Mouse (Mus musculus) right cerebral cortex, adult 2 months (tissue): ENCODE results near the gene Dnmt1.

Source experiments
- DNase-seq, 2 experiments: peaks; one replicate each; pipeline ENCODE4 v3.0.0; 2021 to 2022; ENCODE audit warnings: low spot score in 2 of 2

Dnmt1 gene

DNA sequence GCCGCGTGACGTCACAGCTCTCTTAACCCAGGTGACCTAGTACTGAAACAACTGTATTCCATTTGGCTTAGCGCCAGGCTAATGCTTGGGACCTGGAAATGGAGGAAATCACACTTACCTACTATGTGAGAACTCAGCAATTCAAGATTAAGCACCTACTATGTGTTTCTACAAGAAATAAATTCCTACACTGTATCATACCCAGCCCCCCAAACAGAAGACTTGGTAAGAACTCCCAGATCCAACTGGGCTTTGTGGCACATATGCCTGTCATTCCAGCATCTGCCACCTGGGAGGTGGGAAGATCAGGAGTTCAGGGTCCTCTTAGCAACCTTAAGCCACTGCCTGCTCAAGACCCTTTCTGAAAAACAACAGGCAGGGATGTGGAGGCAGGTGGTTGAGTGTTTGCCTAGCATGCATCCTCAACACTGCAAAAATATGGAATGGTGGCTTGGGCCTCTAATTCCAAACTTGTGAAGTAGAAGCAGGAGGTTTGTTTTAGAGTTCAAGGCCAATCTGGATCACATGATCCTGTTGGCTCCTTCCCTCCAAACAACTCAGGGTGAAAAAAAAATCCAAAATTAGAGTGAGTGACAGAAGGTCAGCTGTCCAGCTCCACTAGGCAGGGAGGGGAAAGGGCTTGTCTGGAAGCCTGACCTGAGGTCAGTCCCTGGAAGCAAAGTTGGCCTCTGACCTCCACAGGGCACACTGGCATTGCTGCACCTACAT is 17.4 kb upstream of the Dnmt1 start:
- DNase-seq: no peak

GRCm38 (mm10) chr9:20976216-20976960 is 16.7 kb upstream of the Dnmt1 start, which contains the start of gene S1pr2:
TSS of gene S1pr2 (minus strand) at chr9:20976781.
- peak; percentile 40 to 50 for DNase-seq

GRCm38 (mm10) chr9:20975431-20976215 is 15.9 kb upstream of the Dnmt1 start:
- DNase-seq: peak in 1 of 2 experiments; percentile 25

GRCm38 (mm10) chr9:20973682-20974075 is 14.0 kb upstream of the Dnmt1 start:
- no peak for DNase-seq

DNA sequence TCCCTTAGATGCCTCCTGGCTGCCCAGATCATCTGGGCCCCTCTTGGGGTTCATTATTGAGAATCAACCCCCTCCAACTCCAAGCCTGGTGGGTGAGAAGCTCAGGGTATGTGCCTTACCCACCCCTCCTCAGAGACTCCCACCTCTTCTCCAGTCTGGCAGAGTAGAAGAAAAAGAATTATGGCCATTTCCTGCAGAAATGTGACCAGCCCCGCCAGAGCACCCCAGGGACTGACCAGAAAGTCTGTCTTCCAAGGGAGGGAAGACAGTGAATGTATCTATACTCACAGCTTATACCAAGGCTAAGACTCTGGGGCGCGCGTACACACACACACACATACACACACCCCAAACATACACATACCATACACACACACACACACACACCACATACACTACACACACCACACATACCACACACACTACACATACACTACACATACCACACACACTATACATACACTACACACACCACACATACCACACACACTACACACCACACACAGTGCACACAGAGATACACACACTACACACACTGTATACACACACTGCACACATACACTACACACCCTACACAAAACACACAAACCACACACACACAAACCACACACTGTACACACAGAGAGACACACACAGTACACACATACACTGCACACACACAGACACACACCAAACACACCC is 13.5 kb upstream of the Dnmt1 start:
- no peak for DNase-seq

DNA sequence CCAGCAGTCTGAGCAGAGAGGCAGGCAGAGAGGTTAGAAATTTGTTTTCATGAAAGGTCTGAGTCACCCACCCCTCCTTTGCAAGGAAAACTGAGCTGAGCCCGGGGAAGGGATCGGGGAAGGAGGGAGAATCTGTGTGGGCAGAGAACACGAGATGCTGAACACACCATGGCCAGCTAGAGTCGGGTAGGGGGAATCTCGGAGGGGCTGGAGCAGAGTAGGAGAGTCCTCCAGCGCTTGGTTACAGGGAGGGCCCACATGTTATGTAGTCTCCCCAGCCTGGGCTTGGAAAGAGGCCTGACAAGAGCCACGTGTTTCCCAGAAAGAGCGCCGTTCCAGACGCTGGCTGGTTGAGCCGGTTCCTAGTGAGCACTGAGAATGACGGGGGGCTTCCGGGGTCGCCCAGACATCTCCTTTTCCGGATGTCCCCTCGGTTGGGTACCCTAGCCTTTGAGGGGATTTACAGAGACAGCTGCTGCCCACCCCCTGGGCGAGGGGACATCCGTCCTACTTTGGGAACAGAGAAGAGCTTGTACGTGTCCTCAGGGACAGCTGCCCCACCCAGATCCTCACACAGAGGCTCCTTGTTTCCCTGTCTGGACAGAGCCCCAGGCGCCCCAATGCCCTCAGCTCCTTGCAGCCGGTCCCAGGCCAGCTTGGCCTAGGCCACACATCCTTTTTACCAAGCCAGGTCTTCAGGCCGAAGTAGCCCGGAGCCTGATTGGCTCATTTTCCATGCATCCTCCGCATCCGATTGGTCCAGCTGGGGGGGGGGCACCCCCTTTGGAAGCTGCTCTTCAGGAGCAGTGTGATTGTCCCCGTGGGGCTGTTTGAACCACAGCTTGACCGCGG is 12.7 kb upstream of the Dnmt1 start:
- peak; percentile 65 to 67 for DNase-seq

DNA sequence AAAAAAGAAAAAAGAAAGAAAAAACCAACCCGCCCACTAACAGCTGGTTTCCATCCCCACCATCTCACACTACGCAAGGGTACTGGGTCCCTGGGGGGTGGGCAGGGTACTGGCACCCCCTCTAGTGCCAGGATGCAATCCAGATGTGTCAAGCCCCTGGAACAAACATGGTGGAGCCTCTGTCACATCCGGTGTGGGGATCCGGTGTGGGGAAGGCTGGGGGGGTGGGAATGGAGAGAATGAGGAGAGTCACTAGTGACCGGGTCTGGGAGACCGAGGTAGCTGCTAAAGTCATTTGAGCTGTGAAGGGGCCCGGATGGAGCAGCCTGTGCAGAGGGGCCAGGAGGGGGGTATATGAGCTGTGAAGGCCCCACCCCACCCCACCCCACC is 12.1 kb upstream of the Dnmt1 start:
- DNase-seq: no peak

DNA sequence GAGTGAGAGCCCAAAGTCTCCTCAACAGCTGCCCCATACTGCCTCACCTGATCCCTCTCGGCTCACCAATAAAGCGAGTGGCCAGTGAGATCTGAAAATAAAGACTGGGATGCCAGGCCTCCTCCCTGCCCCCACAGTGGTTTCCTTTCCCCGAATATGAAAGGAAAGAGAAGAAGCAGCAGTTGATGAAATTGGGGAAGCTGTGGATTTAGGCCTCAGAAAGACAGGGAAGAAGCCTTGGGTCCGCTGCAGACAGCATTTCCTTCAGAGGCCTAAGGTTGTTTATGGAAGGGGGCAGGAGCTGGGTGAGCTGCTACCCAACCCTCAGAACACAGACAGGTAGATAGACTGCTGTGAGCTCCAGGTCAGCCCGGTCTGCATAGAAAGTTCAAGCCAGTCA is 7.1 kb upstream of the Dnmt1 start:
- DNase-seq: no peak

- DNase-seq: no peak
Measured at GRCm38 (mm10) chr9:20966008-20966407, 6.3 kb upstream of the Dnmt1 start.

DNA sequence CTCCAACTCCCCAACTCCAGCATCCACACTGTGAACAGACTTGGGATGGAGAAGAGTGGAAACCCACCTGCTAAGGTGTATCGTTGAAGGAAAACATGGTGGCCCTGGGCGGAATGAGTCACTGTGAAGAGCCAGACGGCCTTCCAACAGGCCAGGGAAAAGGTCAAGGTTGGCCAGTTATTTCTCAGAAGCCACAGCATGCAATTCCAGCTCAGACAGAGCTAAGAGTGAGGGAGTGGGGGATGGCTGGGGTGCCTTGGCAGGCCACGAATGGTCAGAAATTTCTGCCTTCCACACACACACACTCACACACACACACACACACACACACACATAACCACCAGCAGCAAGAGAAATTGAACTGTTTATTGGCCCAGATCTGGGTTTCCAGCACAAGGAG is 5.9 kb upstream of the Dnmt1 start:
- DNase-seq: no peak

DNA sequence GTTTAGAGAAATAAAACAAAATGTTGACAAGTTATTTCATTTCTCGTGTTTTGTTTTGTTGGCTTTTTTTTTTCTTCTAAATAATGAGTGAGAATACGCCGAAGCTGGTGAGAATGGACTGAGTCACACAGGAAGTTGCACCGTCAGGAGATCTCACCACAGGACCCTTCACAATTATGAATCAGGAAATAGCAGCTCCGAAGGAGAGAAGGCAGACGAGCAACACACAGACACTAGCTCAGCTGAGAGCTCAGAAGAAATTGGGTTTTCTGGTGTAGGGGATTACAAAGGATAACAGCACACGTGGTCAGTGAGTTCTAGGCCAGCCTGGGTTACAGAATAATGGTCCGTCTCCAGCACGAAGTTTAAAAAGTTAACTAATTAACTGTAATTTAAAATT is 1.9 kb upstream of the Dnmt1 start:
- no peak for DNase-seq

DNA sequence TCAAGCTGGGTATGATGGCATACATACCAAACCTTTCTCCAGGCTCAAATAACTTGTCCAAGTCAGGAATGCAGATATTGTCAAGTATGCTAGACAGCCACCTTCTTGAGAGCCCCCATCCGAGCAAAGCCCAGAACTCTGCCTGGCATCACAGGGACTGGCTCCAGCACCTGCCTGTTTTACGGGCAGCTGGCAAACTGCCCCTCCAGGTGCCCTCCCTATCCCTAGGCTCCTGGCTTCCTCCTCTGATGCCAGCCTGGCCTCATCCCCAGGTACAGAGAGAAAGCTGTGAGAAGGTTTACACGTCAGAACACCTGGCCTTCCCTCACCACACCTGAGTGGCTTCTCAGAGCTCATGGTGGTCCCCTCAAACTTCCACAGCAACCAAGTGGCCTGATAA is 2.7 kb downstream of the Dnmt1 start:
- no peak for DNase-seq

- DNase-seq: peak; percentile 96 to 97
Measured at GRCm38 (mm10) chr9:20952520-20953227, 7.0 kb downstream of the Dnmt1 start.

DNA sequence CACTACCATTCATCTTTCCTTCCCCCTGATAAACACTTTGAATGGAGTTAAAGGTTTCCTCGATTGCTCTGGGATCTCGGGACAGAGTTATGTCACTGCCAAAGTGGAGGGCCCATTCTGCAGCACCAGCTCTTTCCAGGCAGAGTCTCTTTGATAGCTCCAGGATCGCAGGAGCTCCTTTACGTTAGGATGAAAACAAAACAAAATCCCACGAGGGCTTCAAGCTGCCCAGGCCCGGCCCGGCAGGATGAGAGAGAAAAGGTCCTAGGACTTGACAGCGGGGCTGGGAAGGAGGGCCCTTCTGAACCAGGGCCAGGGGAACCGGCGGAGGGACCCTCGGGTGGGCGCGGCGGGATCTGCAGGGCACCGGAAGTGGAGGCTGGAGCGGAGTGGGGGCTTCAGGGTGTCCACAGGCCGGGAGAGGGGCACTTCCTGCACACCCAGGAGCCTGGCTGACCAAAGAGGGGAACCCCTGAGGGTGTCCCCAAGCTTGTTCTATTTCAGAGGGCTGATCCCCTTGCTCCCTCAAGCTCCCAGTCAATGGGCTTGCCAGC is 7.6 kb downstream of the Dnmt1 start:
- DNase-seq: no peak

DNA sequence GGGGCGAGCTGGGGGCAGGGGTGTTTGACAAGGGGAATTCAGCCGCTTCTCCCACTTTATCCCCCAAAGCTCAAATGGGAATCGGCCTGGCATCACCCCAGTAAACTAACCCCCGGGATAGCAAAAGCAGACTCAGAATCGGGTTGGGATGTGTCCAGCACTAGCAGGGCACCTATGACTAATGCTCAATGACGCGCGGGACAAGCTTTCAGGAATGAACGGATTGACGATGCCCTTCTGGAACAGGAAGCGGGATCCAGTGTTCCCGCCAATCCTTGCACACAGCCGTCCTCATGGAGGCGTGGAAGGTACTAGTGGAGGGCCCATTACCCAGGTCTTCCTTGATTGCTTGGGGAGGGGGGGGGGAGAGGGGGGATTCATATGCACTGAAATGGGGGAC is 8.2 kb downstream of the Dnmt1 start:
- DNase-seq: peak; percentile 11 to 14

DNA sequence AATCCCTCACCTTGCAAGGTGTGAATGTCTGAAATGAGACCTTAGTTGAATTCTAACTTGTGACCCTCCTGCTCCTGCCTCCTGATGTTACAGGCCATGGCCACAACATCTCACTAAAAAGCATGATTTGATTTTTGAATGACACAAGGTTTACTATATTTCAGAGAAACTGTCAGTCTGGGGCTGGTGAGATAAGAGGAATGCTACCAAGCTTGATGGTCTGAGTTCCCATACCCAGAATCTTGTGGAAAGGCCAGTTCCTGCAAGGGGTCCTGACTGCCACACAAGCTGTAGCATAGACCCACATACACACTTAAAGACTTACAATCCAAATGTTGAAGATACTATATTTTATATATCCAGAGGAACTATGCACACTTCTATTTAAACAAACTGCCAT is 9.3 kb downstream of the Dnmt1 start:
- no peak for DNase-seq

DNA sequence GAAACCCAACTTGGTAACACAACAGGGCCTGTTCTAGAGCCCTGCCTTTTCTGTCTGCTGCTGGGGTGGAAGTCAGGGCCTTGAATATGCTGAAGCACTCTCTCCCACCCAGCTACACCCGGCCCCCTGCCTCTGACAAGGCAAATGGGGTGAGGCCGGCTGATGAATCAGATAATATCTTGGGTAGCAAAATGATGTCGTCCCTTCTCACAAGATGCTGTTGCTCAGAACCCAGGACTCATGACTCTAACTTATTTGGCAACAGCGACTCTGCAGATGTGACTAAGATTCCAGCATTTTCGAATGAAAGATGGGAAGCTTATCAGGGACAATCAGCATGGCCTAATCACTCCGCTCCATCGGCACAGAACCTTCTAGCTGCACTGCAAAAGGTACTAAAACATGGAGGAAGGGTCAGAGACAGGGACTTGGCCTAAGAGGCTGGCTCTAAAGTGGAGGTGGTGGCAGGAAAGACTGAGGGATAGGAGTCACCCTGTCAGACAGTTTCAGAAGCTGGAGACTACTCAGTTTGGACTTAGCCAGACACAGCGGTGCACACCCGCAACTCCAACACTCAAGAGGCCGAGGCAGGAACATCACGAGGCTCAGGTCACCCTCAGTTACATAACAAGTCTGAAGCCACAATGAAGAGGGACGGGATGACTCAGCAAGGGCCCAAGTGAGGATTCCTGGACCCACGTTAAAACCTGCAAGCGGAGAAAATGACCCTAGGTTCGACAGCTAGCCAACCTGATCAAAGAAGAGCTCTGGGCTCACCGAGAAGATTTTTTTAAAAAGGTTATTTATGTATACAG is 13.4 kb downstream of the Dnmt1 start:
- DNase-seq: no peak

- no peak for DNase-seq
Measured at GRCm38 (mm10) chr9:20944697-20945370, 14.9 kb downstream of the Dnmt1 start.

DNA sequence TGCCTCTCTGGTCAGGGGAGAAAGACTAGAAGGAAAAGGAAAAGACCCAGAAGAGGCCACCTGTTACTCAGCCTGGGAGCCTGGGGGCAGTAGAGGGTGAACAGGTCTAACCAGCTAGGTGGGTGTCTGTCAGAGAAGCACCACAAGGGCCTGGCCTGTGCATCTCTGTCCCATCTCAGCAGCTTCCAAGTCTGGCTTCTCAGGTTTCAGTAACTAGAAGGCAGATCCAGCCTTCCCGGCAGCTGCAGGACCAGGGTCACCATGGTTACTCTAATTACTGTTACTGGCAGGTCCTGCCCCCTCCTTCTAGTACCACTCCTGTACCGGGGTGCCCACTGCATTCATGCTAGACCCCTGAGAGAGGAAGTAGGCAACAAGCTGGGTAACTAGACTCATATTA is 15.8 kb downstream of the Dnmt1 start:
- DNase-seq: no peak
